Mouse (Mus musculus): ENCODE data around the gene Nudt2. TPM values are rescaled to one million over a fixed set of nuclear protein-coding genes. Genes with fewer than 3 reads are reported as not detected.
"Not testable (repeated sequence)": the region's sequence is repeated elsewhere in the genome, so short reads cannot be mapped to it uniquely, and the experiment has no call there.

The Nudt2 gene
- 10 to 100 TPM; 16.7 to 21.5 TPM for polyA plus RNA-seq (2017; shearing (Covaris generic))

- peak; percentile 96 for ATAC-seq
Observed at GRCm38 (mm10) chr4:41464345-41465286, at the start of gene Nudt2, which contains the start of gene Kif24. Gene Nudt2, plus strand, starts transcription at chr4:41465151. Gene Kif24, minus strand, starts transcription at chr4:41464887.

GRCm38 (mm10) chr4:41416966-41417365, 48.0 kb upstream of the Nudt2 start:
- ATAC-seq: no peak

GRCm38 (mm10) chr4:41438931-41439330, 26.0 kb upstream of the Nudt2 start:
- ATAC-seq: no peak

GRCm38 (mm10) chr4:41442790-41443302, 22.1 kb upstream of the Nudt2 start:
- no peak for ATAC-seq

GRCm38 (mm10) chr4:41447595-41447994, 17.4 kb upstream of the Nudt2 start:
- no peak for ATAC-seq

GRCm38 (mm10) chr4:41460690-41461089, 4.3 kb upstream of the Nudt2 start:
- no peak for ATAC-seq

- not testable (repeated sequence) for ATAC-seq
Observed at GRCm38 (mm10) chr4:41463051-41463738, 1.8 kb upstream of the Nudt2 start.

- ATAC-seq: no peak
Observed at GRCm38 (mm10) chr4:41465287-41465665, 325 bp downstream of the Nudt2 start.

GRCm38 (mm10) chr4:41468396-41469080, 3.6 kb downstream of the Nudt2 start:
- no peak for ATAC-seq

GRCm38 (mm10) chr4:41469199-41469598, 4.2 kb downstream of the Nudt2 start:
- no peak for ATAC-seq

- no peak for ATAC-seq
Observed at GRCm38 (mm10) chr4:41470051-41470683, 5.2 kb downstream of the Nudt2 start.

- ATAC-seq: no peak
Observed at GRCm38 (mm10) chr4:41470684-41471383, 5.9 kb downstream of the Nudt2 start.

- no peak for ATAC-seq
Observed at GRCm38 (mm10) chr4:41471384-41471689, 6.4 kb downstream of the Nudt2 start.

GRCm38 (mm10) chr4:41477648-41478160, 12.8 kb downstream of the Nudt2 start:
- ATAC-seq: no peak

- no peak for ATAC-seq
Observed at GRCm38 (mm10) chr4:41478751-41479455, 14.0 kb downstream of the Nudt2 start.

- ATAC-seq: no peak
Observed at GRCm38 (mm10) chr4:41479456-41479804, 14.5 kb downstream of the Nudt2 start.

GRCm38 (mm10) chr4:41480254-41480653, 15.3 kb downstream of the Nudt2 start:
- ATAC-seq: no peak

- no peak for ATAC-seq
Observed at GRCm38 (mm10) chr4:41481601-41482017, 16.7 kb downstream of the Nudt2 start.

GRCm38 (mm10) chr4:41492951-41493350, 28.0 kb downstream of the Nudt2 start:
- no peak for ATAC-seq

- ATAC-seq: no peak
Observed at GRCm38 (mm10) chr4:41493464-41494116, 28.6 kb downstream of the Nudt2 start.
